Mouse (Mus musculus) cerebellum, postnatal 14 days (tissue): ENCODE results near the gene Fam160b1.

Experiments
- DNase-seq, 2 experiments: peaks; one replicate each; pipeline ENCODE4 v3.0.0; 2021; ENCODE audit warnings: mixed read lengths in 2 of 2

Gene Fam160b1

GRCm38 (mm10) chr19:57427756-57428438 is 67.4 kb downstream of the Fam160b1 start:
- peak in 1 of 2 experiments; percentile 48 for DNase-seq

- peak; percentile 47 to 52 for DNase-seq
Observed at GRCm38 (mm10) chr19:57428641-57429040, 68.2 kb downstream of the Fam160b1 start.

GRCm38 (mm10) chr19:57429926-57430325 is 69.4 kb downstream of the Fam160b1 start:
- no peak for DNase-seq

GRCm38 (mm10) chr19:57431476-57431875 is 71.0 kb downstream of the Fam160b1 start:
- DNase-seq = no peak

- no peak for DNase-seq
Observed at GRCm38 (mm10) chr19:57434024-57434423, 73.5 kb downstream of the Fam160b1 start.

- no peak for DNase-seq
Observed at GRCm38 (mm10) chr19:57436586-57437021, 76.1 kb downstream of the Fam160b1 start.

- no peak for DNase-seq
Observed at GRCm38 (mm10) chr19:57437042-57437441, 76.6 kb downstream of the Fam160b1 start.
